In genomic region chr6:120798905-120799304, GRCm38 (mm10) we compare ENCODE assay signal across 18 mouse cellular contexts. TPM values are rescaled to one million over a fixed set of nuclear protein-coding genes. Genes with fewer than 3 reads are reported as not detected.
"Had no signal": no experiment of that assay in that cellular context is flagged by ENCODE, and none has a peak within 500 bp of the region (broad histone marks: within the 10 kb centered on the region; RNA-seq: fewer than 3 reads in every experiment).

No protein-coding gene starts in this region.

- H3K4me2 ChIP-seq: liver, embryonic 13.5 days; midbrain, embryonic 11.5 days had no signal

- H3K27me3 ChIP-seq: liver, embryonic 13.5 days had no signal

- H3K9me3 ChIP-seq: liver, embryonic 13.5 days had no signal

- H3K4me3 ChIP-seq: liver, embryonic 13.5 days had no signal

- DNase-seq: kidney, adult 2 months; kidney, postnatal 25 days; liver, embryonic 13.5 days; lung, adult 2 months; lung, postnatal 14 days; lung, postnatal 4 days; midbrain, embryonic 14.5 days; right cerebral cortex, postnatal 14 days; right cerebral cortex, postnatal 4 days; thymus, adult 2 months; thymus, postnatal 14 days; thymus, postnatal 4 days had no signal

- H3K9ac ChIP-seq: liver, embryonic 13.5 days had no signal

- H3K27ac ChIP-seq: kidney, postnatal 0 days; liver, embryonic 13.5 days had no signal

RNA-seq across cellular contexts. Expression of gene Slc25a18, which starts 25.5 kb away (rescaled TPM):
- total RNA-seq: liver, adult 2 months; megakaryocyte progenitor cell, adult 5-6 weeks; megakaryocyte-erythroid progenitor cell, adult 5-6 weeks had no signal
- polyA plus RNA-seq: kidney, embryonic 14.5 days; kidney, postnatal 0 days; liver, adult 2 months had no signal
